Mouse (Mus musculus) frontal cortex, adult 2 months (tissue): ENCODE data around the gene Gphb5. TPM values are rescaled to one million over a fixed set of nuclear protein-coding genes. Genes with fewer than 3 reads are reported as not detected.

Experiments
- DNase-seq, 2 experiments: peaks; one replicate each; pipeline ENCODE4 v3.0.0; 2022; ENCODE audit warnings: low spot score in 1 of 2; ENCODE audit errors: extremely low spot score in 1 of 2
- polyA plus RNA-seq: library from polyadenylated mRNA; depleted of rRNA; stranded (reverse); fragments of >200 nt; gene quantifications from 2 replicates; pipeline ENCODE4 v1.2.3, GENCODE M21; 2012; rRNA removed

Gene Gphb5
- polyA plus RNA-seq, 1 experiment, result not detected

DNA sequence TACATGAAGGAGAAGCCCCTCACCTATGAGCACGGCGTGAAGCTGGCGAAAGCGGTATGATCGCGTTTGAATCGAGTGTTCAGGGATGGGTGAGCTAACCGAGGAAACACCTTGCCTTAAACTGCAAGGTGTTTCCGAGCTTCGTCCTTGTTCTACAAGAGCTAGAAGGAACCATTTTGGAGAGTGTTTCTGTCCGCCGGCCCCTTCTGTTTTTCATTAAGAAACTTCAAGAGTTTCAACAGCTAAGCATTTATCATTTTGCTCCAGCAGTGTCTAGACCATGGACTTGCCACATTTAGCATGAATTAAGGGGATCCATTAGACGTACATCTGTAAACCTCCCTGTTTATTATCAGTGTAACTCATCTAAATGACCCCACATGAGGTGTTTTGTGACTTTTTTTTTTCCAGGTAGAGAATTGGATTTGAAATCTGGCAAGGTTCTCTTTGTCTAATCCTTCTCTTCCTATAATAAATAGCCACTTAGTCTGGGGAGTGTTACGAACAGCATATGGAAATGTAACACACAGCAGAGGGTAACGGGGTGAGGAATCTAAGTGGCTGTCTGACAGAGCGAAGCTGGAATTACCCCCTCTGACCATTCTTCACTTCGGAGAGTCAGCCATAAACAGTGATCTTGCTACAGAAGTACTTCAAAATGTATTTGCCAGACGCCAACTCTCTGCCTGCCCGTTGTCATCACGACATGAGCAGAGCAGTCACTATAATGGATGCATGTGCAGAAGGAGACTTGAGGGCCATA, 22.4 kb downstream of the Gphb5 start:
- DNase-seq, result no peak

GRCm38 (mm10) chr12:75391526-75391925, 25.1 kb downstream of the Gphb5 start:
- DNase-seq, result no peak

GRCm38 (mm10) chr12:75389308-75390135, 27.1 kb downstream of the Gphb5 start:
- peak; percentile 23 to 79 for DNase-seq

DNA sequence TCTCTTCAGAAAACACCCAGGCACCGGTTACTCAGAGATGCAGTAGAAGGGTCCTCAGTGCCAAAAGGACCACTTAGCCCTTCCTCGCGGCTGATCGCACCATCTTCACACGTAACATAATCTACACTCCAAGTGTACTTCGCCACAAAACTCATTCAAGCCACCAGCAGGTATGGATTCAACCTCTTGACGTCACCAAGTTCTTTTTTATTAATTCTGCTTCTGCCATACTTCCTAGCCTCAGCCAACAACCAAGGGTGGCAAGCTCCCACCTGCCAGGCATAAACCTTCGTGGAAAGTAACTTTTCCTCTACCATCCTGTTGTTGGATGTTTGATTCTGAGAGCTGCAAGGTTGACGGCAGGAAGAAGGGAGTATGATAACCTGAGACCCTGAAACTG, 28.1 kb downstream of the Gphb5 start:
- no peak for DNase-seq

- no peak for DNase-seq
Measured at GRCm38 (mm10) chr12:75387846-75388245, 28.7 kb downstream of the Gphb5 start.

- no peak for DNase-seq
Measured at GRCm38 (mm10) chr12:75387156-75387555, 29.4 kb downstream of the Gphb5 start.

GRCm38 (mm10) chr12:75386731-75387130, 29.9 kb downstream of the Gphb5 start:
- DNase-seq, result no peak

DNA sequence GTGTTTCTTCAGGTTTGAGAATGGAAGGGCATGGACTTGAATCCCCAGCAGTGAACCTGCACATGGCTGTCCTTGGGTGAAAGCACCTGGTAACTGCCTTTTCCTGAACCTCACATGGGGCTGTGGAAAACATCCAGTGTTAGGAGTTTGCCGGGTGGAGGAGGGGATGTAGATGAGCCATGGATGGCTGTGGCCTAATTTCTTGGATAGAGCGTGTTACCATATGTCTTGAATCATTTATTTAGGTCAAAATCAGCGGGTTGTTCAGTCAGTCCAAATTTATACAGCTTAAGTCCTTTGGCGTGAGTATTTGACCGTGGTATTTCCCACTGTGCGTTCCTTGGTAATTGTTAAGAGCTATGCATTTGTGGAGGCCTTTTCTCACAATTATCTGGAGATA, 40.5 kb downstream of the Gphb5 start:
- DNase-seq, result no peak

DNA sequence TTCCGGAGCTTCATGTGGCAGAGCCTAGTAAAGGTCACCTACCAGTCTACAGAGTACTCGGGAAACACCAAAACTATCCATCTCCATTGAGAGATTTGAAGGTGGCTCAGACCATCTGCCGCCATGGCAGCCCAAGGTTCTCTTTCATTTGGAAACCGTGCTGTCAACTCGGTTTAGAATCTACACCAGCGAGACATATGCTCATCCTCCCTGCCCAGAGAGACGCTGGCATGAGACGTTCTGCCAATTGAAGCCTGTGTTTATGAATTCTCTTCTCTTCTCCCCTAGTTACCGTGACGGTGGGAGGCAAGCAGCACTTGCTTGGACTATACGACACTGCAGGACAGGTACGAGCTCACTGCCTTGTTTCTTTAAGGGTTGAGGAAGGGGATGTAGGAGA, 41.5 kb downstream of the Gphb5 start:
- DNase-seq, result no peak

- peak in 1 of 2 experiments; percentile 33 for DNase-seq
Measured at GRCm38 (mm10) chr12:75374437-75374836, 42.1 kb downstream of the Gphb5 start.

- no peak for DNase-seq
Measured at GRCm38 (mm10) chr12:75369418-75369851, 47.1 kb downstream of the Gphb5 start.

DNA sequence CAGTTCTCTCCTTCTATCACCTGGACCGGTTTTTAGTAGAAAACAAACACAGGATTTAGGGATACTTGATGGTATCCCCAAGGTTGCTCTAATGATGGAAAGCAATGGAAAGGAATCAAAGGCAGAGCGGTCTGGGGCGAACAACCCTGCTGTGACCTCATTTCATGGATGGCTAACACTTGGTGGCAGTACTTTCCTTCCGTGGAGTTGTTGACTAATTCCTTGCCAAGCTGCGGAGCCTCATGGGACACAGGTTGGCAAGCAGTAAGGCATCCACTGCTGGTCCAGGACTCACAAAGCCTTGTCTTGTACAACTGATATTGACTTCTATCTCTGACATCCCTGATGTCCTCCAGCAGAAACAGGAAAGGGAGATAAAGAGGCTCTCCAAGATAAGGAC, 48.1 kb downstream of the Gphb5 start:
- DNase-seq, result no peak

DNA sequence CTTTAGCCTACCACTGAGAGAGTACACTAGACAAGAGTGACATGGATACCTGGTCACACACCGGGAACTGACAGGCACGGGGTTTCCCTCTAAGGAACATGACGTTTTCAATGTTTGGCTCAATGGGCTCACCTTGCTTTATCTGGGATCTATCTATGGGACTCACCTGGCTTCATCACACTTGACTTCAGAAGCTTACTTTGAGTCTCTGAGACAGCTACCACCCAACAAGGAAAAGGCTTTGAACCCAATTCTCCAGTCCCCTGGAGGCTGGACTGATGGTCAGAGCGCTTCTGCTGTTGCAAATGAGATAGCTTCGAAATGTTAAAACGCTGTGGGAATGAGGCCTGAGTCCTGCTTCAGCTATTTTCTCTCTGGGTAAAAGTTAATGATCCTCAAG, 49.2 kb downstream of the Gphb5 start:
- DNase-seq, result no peak

DNA sequence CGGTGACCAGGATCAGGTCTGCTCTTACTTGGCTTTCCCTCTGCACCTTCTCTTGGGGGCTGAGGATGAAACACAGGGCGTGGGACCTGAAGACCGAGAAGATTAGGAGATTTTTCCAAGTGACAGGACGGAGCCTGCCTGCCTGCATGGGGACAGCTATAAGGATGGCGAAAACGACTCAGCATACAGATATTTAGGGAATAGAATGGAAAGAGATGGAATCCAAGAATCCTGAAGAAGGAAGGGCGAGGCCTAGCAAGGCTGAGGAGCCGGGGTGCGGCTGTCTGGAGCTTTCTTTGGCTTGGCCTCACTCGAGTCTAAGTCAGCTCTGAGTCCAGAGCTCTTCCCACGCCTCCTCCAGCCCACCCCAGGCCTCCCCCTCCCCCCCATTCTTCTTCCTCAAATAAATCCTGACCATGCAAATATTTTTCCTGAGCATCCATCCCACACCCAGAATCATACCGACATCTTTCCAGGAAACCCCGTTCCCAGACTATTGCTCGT, 50.9 kb downstream of the Gphb5 start:
- no peak for DNase-seq

- DNase-seq, result no peak
Measured at GRCm38 (mm10) chr12:75364416-75364815, 52.2 kb downstream of the Gphb5 start.

DNA sequence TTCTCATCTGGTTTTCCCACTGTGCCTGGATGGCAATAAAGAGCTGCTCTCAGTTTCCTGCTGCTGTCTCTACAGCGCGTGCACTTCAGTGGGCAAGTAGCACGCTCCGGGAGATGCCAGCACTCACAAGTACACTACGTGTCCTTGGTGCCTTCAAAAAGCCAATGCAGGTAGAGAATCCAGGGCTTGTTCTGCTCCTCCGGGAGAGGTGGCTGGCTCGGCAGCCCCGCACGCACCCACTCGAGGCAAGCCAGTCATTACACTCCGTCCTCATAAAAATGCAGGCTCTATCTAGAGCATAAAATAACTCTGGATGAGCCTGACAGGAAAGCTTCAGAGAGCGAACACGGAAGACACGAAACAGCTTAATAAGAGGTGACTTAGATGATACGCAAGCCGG, 54.1 kb downstream of the Gphb5 start:
- DNase-seq, result no peak

Other genes with a start within 250 kb of the Gphb5 start
- gene Kcnh5, start 239.4 kb downstream of the Gphb5 start, polyA plus RNA-seq, result 5.5 and 7.4 TPM in 2 replicates
- gene Rhoj, start 108.5 kb downstream of the Gphb5 start, polyA plus RNA-seq, result 5.6 and 7.1 TPM in 2 replicates
- gene Ppp2r5e, start 179.5 kb upstream of the Gphb5 start, polyA plus RNA-seq, result 35.9 and 40.9 TPM in 2 replicates